Mouse (Mus musculus) limb, embryonic 14.5 days (tissue): ENCODE measurements around the gene Akain1. TPM values are rescaled to one million over a fixed set of nuclear protein-coding genes. Genes with fewer than 3 reads are reported as not detected.

Experiments used
- ATAC-seq: fragments of 200-750 bp; cut with Nextera tagmentation; 2 replicates; pipeline ENCODE4 v1.8.0; 2017; ENCODE audit warnings: low read depth, moderate number of reproducible peaks, moderate TSS enrichment; ENCODE audit not compliant: low FRiP score
- DNase-seq: peaks from one replicate; pipeline ENCODE4 v3.0.0-alpha.2; 2015; ENCODE audit warnings: low spot score
- H3K27ac ChIP-seq: fragments of 300-500 bp; sonication (generic); replicated peaks from 2 replicates; pipeline ENCODE4 v1.5.1; 2014; ENCODE audit warnings: low read depth, mild to moderate bottlenecking, low read length, moderate library complexity, mixed read lengths
- H3K27me3 ChIP-seq: fragments of 300-500 bp; sonication (generic); 2 replicates; pipeline ENCODE4 v1.6.1; 2014; ENCODE audit warnings: low read length, mixed read lengths; ENCODE audit not compliant: control insufficient read depth, insufficient read depth
- H3K36me3 ChIP-seq: fragments of 300-500 bp; sonication (generic); 2 replicates; pipeline ENCODE4 v1.6.1; 2014; ENCODE audit warnings: mild to moderate bottlenecking, low read length, moderate library complexity, mixed read lengths; ENCODE audit not compliant: control insufficient read depth, insufficient read depth
- H3K4me1 ChIP-seq: fragments of 300-500 bp; sonication (generic); 2 replicates; pipeline ENCODE4 v1.6.1; 2014; ENCODE audit warnings: antibody characterized with exemption, low read length, mixed read lengths; ENCODE audit not compliant: control insufficient read depth, insufficient read depth
- H3K4me2 ChIP-seq: fragments of 300-500 bp; sonication (generic); replicated peaks from 2 replicates; pipeline ENCODE4 v1.6.1; 2014; ENCODE audit warnings: low read depth, mild to moderate bottlenecking, low read length, moderate library complexity; ENCODE audit not compliant: severe bottlenecking
- H3K4me3 ChIP-seq: fragments of 300-500 bp; sonication (generic); replicated peaks from 2 replicates; pipeline ENCODE4 v1.5.1; 2014; ENCODE audit warnings: low read length
- H3K9ac ChIP-seq: fragments of 300-500 bp; sonication (generic); 2 replicates; pipeline ENCODE4 v1.6.1; 2014; ENCODE audit warnings: mild to moderate bottlenecking, low read depth, low read length, moderate library complexity; ENCODE audit not compliant: severe bottlenecking
- H3K9me3 ChIP-seq: fragments of 300-500 bp; sonication (generic); 2 replicates; pipeline ENCODE4 v1.6.1; 2016; ENCODE audit warnings: low read length; ENCODE audit not compliant: control insufficient read depth
- POLR2A ChIP-seq: fragments of 200-500 bp; IDR thresholded peaks from 2 replicates; pipeline ENCODE4 v1.8.0; 2012; ENCODE audit warnings: inconsistent platforms, mild to moderate bottlenecking, moderate library complexity, borderline replicate concordance; ENCODE audit not compliant: insufficient read depth, insufficient read length; ENCODE audit errors: extremely low read depth
- WGBS: fragments of 180-500 bp; shearing (Covaris S2); extraction: QIAGEN DNeasy Blood & Tissue Kit; methylation state at CpG from one replicate; pipeline ENCODE4 v1.1.7; 2014; 5-methylcytosine and 5-hydroxymethylcytosine counted together
- polyA plus RNA-seq, 2 experiments: library from polyadenylated mRNA; depleted of rRNA in 1 of 2; stranded (reverse) in 1 of 2; unstranded in 1 of 2; fragments of >200 nt; fragmentation: Nextera tagmentation in 1 of 2; extraction: Ambion mirVana in 1 of 2; gene quantifications; 2 replicates each; pipeline versions ENCODE4 v1.2.1 to v1.2.3; 2012 to 2014

Gene Akain1
- polyA plus RNA-seq, 2 experiments = not detected

DNA sequence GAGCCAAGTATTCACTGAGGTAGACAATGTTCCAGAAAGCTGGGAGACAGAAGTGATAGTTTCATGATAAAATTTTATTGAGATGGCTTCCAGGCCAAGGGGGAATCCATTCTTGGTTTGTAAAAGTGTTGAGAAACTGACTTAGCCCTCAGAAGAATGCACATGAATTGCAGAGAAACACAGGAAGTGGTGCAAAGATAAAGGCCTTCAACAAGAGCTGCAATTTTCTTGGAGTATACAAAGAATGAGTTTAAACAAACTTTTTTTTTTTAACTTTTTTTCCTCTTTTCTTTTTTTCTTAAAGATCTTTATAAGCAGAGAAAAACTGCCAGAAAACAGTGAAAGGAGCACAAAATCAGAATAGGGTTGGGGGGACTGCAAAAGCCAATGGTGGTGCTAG, 23.0 kb upstream of the Akain1 start:
- no peak for TF ChIP-seq POLR2A
- H3K9ac ChIP-seq = no peak overlapping the region
- H3K4me1 ChIP-seq = 0 out of 2 replicates have a peak, but pooled peaks cover 4% of the 10 kb centered on the region
- H3K9me3 ChIP-seq = no peaks in the 10 kb centered on the region
- H3K27me3 ChIP-seq = no peaks in the 10 kb centered on the region
- H3K27ac ChIP-seq = no peak overlapping the region
- no peak for DNase-seq
- peak overlapping the region; percentile 75 for H3K4me2 ChIP-seq
- no peak for ATAC-seq
- no peaks in the 10 kb centered on the region for H3K36me3 ChIP-seq
- peak overlapping the region; percentile 64 for H3K4me3 ChIP-seq

GRCm38 (mm10) chr17:69416920-69417661, 22.0 kb upstream of the Akain1 start:
- no peaks in the 10 kb centered on the region for H3K36me3 ChIP-seq
- no peaks in the 10 kb centered on the region for H3K9me3 ChIP-seq
- DNase-seq (peak; percentile 94), ATAC-seq (peak; percentile 100)
- peak overlapping the region; percentile 95 for H3K27ac ChIP-seq
- peak; percentile 88; the same call in 1 of the 2 replicates for TF ChIP-seq POLR2A
- no peaks in the 10 kb centered on the region for H3K27me3 ChIP-seq
- peak overlapping the region; percentile 75 for H3K4me2 ChIP-seq
- peak overlapping the region; percentile 64 for H3K4me3 ChIP-seq
- WGBS = under 1% methylated on average over 53 of the region's 56 CpGs
- H3K9ac ChIP-seq = peak overlapping the region; percentile 90
- H3K4me1 ChIP-seq = 0 out of 2 replicates have a peak, but pooled peaks cover 4% of the 10 kb centered on the region

- peak overlapping the region; percentile 90 for H3K9ac ChIP-seq
- no peaks in the 10 kb centered on the region for H3K27me3 ChIP-seq
- H3K4me2 ChIP-seq = peak overlapping the region; percentile 75
- ATAC-seq = peak; percentile 48
- peak overlapping the region; percentile 95 for H3K27ac ChIP-seq
- 0 out of 2 replicates have a peak, but pooled peaks cover 4% of the 10 kb centered on the region for H3K4me1 ChIP-seq
- no peak for DNase-seq
- no peaks in the 10 kb centered on the region for H3K36me3 ChIP-seq
- no peaks in the 10 kb centered on the region for H3K9me3 ChIP-seq
- 4% methylated on average over 23 of the region's 26 CpGs for WGBS
- TF ChIP-seq POLR2A = no peak
- H3K4me3 ChIP-seq = peak overlapping the region; percentile 64
These were observed 21.3 kb upstream of the Akain1 start for GRCm38 (mm10) chr17:69417724-69418373.

- no peak overlapping the region for H3K9ac ChIP-seq
- no peaks in the 10 kb centered on the region for H3K4me1 ChIP-seq
- no peaks in the 10 kb centered on the region for H3K27me3 ChIP-seq
- 4% methylated on average over 1 of the region's 1 CpGs for WGBS
- DNase-seq = peak; percentile 22
- no peak overlapping the region for H3K4me2 ChIP-seq
- no peak overlapping the region for H3K4me3 ChIP-seq
- H3K36me3 ChIP-seq = no peaks in the 10 kb centered on the region
- H3K27ac ChIP-seq = no peak overlapping the region
- no peaks in the 10 kb centered on the region for H3K9me3 ChIP-seq
- TF ChIP-seq POLR2A = no peak
- ATAC-seq = no peak
These were observed 17.5 kb upstream of the Akain1 start for GRCm38 (mm10) chr17:69421592-69421991.

DNA sequence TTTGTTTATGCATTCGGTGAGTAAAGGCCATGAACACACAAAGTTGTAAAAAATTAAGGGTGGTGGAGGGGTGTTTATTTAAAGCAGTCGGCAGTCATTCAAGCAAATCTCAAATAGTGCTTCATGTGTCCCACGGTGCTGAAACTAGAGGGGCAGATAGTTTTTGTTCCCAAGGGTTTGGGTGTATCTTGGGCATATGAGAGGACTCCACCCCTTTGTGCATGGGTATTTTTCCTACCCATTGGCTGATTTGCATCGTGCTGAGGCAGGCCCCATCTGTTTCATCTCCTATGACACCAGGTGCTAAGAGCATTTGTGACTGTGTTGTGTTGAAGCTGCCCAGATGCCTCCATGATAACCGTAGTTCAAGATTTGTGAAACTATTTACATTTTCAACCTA, 1.3 kb upstream of the Akain1 start:
- Histone ChIP-seq H3K9ac (no peak overlapping the region), H3K4me1 (no peaks in the 10 kb centered on the region), H3K27ac (no peak overlapping the region), H3K9me3 (no peaks in the 10 kb centered on the region), H3K27me3 (peaks cover 43% of the 10 kb centered on the region), H3K36me3 (no peaks in the 10 kb centered on the region), H3K4me3 (no peak overlapping the region), H3K4me2 (no peak overlapping the region)
- 75% methylated on average over 5 of the region's 5 CpGs for WGBS
- no peak for ATAC-seq
- DNase-seq = no peak
- no peak for TF ChIP-seq POLR2A
